Mouse (Mus musculus) kidney, postnatal 0 days (tissue): ENCODE results near the gene Tmem125. TPM values are rescaled to one million over a fixed set of nuclear protein-coding genes. Genes with fewer than 3 reads are reported as not detected.

Experiments used
- ATAC-seq: fragments of 200-750 bp; cut with Nextera tagmentation; replicated peaks from 2 replicates; pipeline ENCODE4 v1.8.0; 2017; ENCODE audit warnings: low read depth, moderate number of reproducible peaks, moderate TSS enrichment, moderate library complexity; ENCODE audit not compliant: low FRiP score
- DNase-seq: peaks from one replicate; pipeline ENCODE4 v3.0.0-alpha.2; 2016; ENCODE audit warnings: low spot score
- H3K27ac ChIP-seq: fragments of 300-500 bp; sonication (generic); 2 replicates; pipeline ENCODE4 v1.5.1; 2014; ENCODE audit warnings: mild to moderate bottlenecking
- H3K27me3 ChIP-seq: fragments of 300-500 bp; sonication (generic); 2 replicates; pipeline ENCODE4 v1.6.1; 2014; ENCODE audit warnings: low read length, mixed read lengths; ENCODE audit not compliant: insufficient read depth
- H3K36me3 ChIP-seq: fragments of 300-500 bp; sonication (generic); 2 replicates; pipeline ENCODE4 v1.6.1; 2014; ENCODE audit warnings: low read length, mixed read lengths; ENCODE audit not compliant: insufficient read depth
- H3K4me1 ChIP-seq: fragments of 300-500 bp; sonication (generic); replicated peaks from 2 replicates; pipeline ENCODE4 v1.6.1; 2014; ENCODE audit warnings: antibody characterized with exemption, low read length, mixed read lengths; ENCODE audit not compliant: insufficient read depth
- H3K4me2 ChIP-seq: fragments of 300-500 bp; sonication (generic); 2 replicates; pipeline ENCODE4 v1.6.1; 2014; ENCODE audit warnings: mild to moderate bottlenecking, low read length, moderate library complexity, mixed read lengths
- H3K4me3 ChIP-seq: fragments of 300-500 bp; sonication (generic); replicated peaks from 2 replicates; pipeline ENCODE4 v1.5.1; 2014; ENCODE audit warnings: low read depth, low read length
- H3K9ac ChIP-seq: fragments of 300-500 bp; sonication (generic); 2 replicates; pipeline ENCODE4 v1.6.1; 2014; ENCODE audit warnings: low read depth, low read length
- H3K9me3 ChIP-seq: fragments of 300-500 bp; sonication (generic); replicated peaks from 2 replicates; pipeline ENCODE4 v1.6.1; 2016; ENCODE audit warnings: low read length, inconsistent platforms, mixed read lengths
- CTCF ChIP-seq: IDR thresholded peaks from 2 replicates; pipeline ENCODE4 v1.5.1; 2016; ENCODE audit warnings: antibody characterized with exemption, low read depth, mild to moderate bottlenecking, moderate library complexity
- WGBS: fragments of 180-500 bp; shearing (Covaris S2); extraction: QIAGEN DNeasy Blood & Tissue Kit; methylation state at CpG from one replicate; pipeline ENCODE4 v1.1.7; 2014; 5-methylcytosine and 5-hydroxymethylcytosine counted together
- polyA plus RNA-seq: library from polyadenylated mRNA; unstranded; fragments of >200 nt; fragmentation: Nextera tagmentation; extraction: Ambion mirVana; gene quantifications from 2 replicates; pipeline ENCODE4 v1.2.1, GENCODE M21; 2015

Tmem125 gene
- polyA plus RNA-seq, result 11.3 and 12.3 TPM in 2 replicates

GRCm38 (mm10) chr4:118543592-118544260 lies at the start of gene Tmem125:
TSS of gene Tmem125 (minus strand) at chr4:118544044.
- Histone ChIP-seq H3K4me1 (no peaks in the 10 kb centered on the region; the same call in 1 of the 2 replicates), H3K36me3 (no peaks in the 10 kb centered on the region), H3K4me2 (peak within 1 kb of the TSS; percentile 53), H3K27ac (peak within 1 kb of the TSS; percentile 84), H3K9ac (peak within 1 kb of the TSS; percentile 28; the same call in 1 of the 2 replicates), H3K27me3 (no peaks in the 10 kb centered on the region), H3K4me3 (peak within 1 kb of the TSS; percentile 26), H3K9me3 (no peaks in the 10 kb centered on the region)
- WGBS, result 3% methylated on average over 24 of the region's 24 CpGs
- ATAC-seq (peak; percentile 88), DNase-seq (peak; percentile 58)
- no peak for TF ChIP-seq CTCF

- 5% methylated on average over 7 of the region's 7 CpGs for WGBS
- TF ChIP-seq CTCF, result no peak
- no peaks in the 10 kb centered on the region for H3K9me3 ChIP-seq
- H3K4me1 ChIP-seq, result no peaks in the 10 kb centered on the region
- no peak overlapping the region for H3K27ac ChIP-seq
- no peak overlapping the region for H3K4me3 ChIP-seq
- no peak overlapping the region for H3K4me2 ChIP-seq
- H3K9ac ChIP-seq, result no peak overlapping the region
- no peaks in the 10 kb centered on the region for H3K27me3 ChIP-seq
- no peaks in the 10 kb centered on the region for H3K36me3 ChIP-seq
- no peak for ATAC-seq
- peak; percentile 11 for DNase-seq
These were observed 45.9 kb upstream of the Tmem125 start for GRCm38 (mm10) chr4:118589733-118590130.

- Histone ChIP-seq H3K27ac (no peak overlapping the region), H3K9ac (no peak overlapping the region), H3K27me3 (no peaks in the 10 kb centered on the region), H3K4me1 (no peaks in the 10 kb centered on the region), H3K4me3 (no peak overlapping the region), H3K36me3 (no peaks in the 10 kb centered on the region), H3K4me2 (no peak overlapping the region), H3K9me3 (no peaks in the 10 kb centered on the region)
- ATAC-seq (no peak), DNase-seq (no peak)
- no peak for TF ChIP-seq CTCF
- 66% methylated on average over 12 of the region's 12 CpGs for WGBS
These were observed 45.3 kb upstream of the Tmem125 start for GRCm38 (mm10) chr4:118589053-118589732.

GRCm38 (mm10) chr4:118582629-118583028 lies 38.8 kb upstream of the Tmem125 start:
- no peak overlapping the region for H3K9ac ChIP-seq
- no peak overlapping the region for H3K4me2 ChIP-seq
- WGBS, result 94% methylated on average over 8 of the region's 8 CpGs
- H3K36me3 ChIP-seq, result no peaks in the 10 kb centered on the region
- H3K27ac ChIP-seq, result no peak overlapping the region
- no peaks in the 10 kb centered on the region for H3K9me3 ChIP-seq
- ATAC-seq (no peak), DNase-seq (no peak)
- H3K4me1 ChIP-seq, result no peaks in the 10 kb centered on the region
- H3K4me3 ChIP-seq, result no peak overlapping the region
- H3K27me3 ChIP-seq, result no peaks in the 10 kb centered on the region
- TF ChIP-seq CTCF, result 0 out of 2 replicates have a peak, but pooled peaks have one; percentile 17

GRCm38 (mm10) chr4:118581508-118581907 lies 37.7 kb upstream of the Tmem125 start:
- no peak for ATAC-seq
- Histone ChIP-seq H3K36me3 (no peaks in the 10 kb centered on the region), H3K4me3 (no peak overlapping the region), H3K27ac (no peak overlapping the region), H3K9me3 (no peaks in the 10 kb centered on the region), H3K27me3 (no peaks in the 10 kb centered on the region), H3K4me2 (no peak overlapping the region), H3K4me1 (no peaks in the 10 kb centered on the region), H3K9ac (no peak overlapping the region)
- DNase-seq, result no peak
- WGBS, result 35% methylated on average over 11 of the region's 11 CpGs
- TF ChIP-seq CTCF, result no peak

- no peak for ATAC-seq
- H3K9me3 ChIP-seq, result no peaks in the 10 kb centered on the region
- TF ChIP-seq CTCF, result peak; percentile 57
- no peak overlapping the region for H3K4me2 ChIP-seq
- no peak overlapping the region for H3K27ac ChIP-seq
- no peaks in the 10 kb centered on the region for H3K27me3 ChIP-seq
- no peak overlapping the region for H3K4me3 ChIP-seq
- H3K36me3 ChIP-seq, result no peaks in the 10 kb centered on the region
- peak; percentile 32 for DNase-seq
- no peak overlapping the region for H3K9ac ChIP-seq
- 60% methylated on average over 13 of the region's 13 CpGs for WGBS
- H3K4me1 ChIP-seq, result no peaks in the 10 kb centered on the region
These were observed 35.5 kb upstream of the Tmem125 start for GRCm38 (mm10) chr4:118579313-118579712.
